In genomic region chr5:5755039-5755438, GRCm38 (mm10) we compare ENCODE assay signal across 8 mouse cellular contexts. TPM values are rescaled to one million over a fixed set of nuclear protein-coding genes. Genes with fewer than 3 reads are reported as not detected.
DNase-seq lines count a peak whose midpoint lies in the region; ATAC-seq and TF ChIP-seq lines count a peak whose summit lies in the region.

No protein-coding gene starts in this region.

- H3K4me3 ChIP-seq in intestine, embryonic 14.5 days (ENCODE audit: low read depth, low read length) = no peak overlapping the region
- H3K4me3 ChIP-seq in intestine, embryonic 16.5 days (ENCODE audit: low read length) = no peak overlapping the region
- H3K4me3 ChIP-seq in cortical plate, adult 2 months (ENCODE audit: insufficient read depth, low read length) = no peak overlapping the region
- no peak overlapping the region for H3K4me3 ChIP-seq in midbrain, embryonic 14.5 days (replicated peaks; ENCODE audit: low read depth, low read length)

- peak; percentile 88 for DNase-seq in intestine, embryonic 14.5 days (ENCODE audit: low spot score)
- peak; percentile 66 for DNase-seq in ZHBTc4 (ENCODE audit: low read depth, low spot score)
- DNase-seq in left cerebral cortex, postnatal 10 days (ENCODE audit: extremely low spot score in 1 of 2, low spot score in 2 of 2) = peak; percentile 48 to 55
- DNase-seq in midbrain, embryonic 14.5 days = peak; percentile 91
- peak; percentile 44 for DNase-seq in thymus, postnatal 0 days (ENCODE audit: low spot score)

- no peaks in the 10 kb centered on the region for H3K9me3 ChIP-seq in intestine, embryonic 14.5 days (ENCODE audit: control insufficient read depth, low read length)
- H3K9me3 ChIP-seq in intestine, embryonic 16.5 days (ENCODE audit: control insufficient read depth, low read length) = no peaks in the 10 kb centered on the region
- H3K9me3 ChIP-seq in midbrain, embryonic 14.5 days (ENCODE audit: control insufficient read depth, low read length) = no peaks in the 10 kb centered on the region

- H3K36me3 ChIP-seq in intestine, embryonic 14.5 days (ENCODE audit: control insufficient read depth, insufficient read depth, low read length) = no peaks in the 10 kb centered on the region
- no peaks in the 10 kb centered on the region for H3K36me3 ChIP-seq in intestine, embryonic 16.5 days (ENCODE audit: control insufficient read depth, insufficient read depth, low read length)
- H3K36me3 ChIP-seq in midbrain, embryonic 14.5 days (ENCODE audit: control insufficient read depth, insufficient read depth, low read length) = no peaks in the 10 kb centered on the region

- 2% methylated on average over 9 of the region's 9 CpGs for WGBS in intestine, embryonic 14.5 days
- WGBS in intestine, embryonic 16.5 days = 3% methylated on average over 9 of the region's 9 CpGs
- WGBS in midbrain, embryonic 14.5 days = 2% methylated on average over 9 of the region's 9 CpGs

- H3K9ac ChIP-seq in intestine, embryonic 14.5 days (ENCODE audit: low read length) = no peak overlapping the region
- no peak overlapping the region for H3K9ac ChIP-seq in intestine, embryonic 16.5 days (ENCODE audit: low read depth, low read length)
- H3K9ac ChIP-seq in midbrain, embryonic 14.5 days (replicated peaks; ENCODE audit: low read length) = no peak overlapping the region

- ATAC-seq in intestine, embryonic 14.5 days (replicated peaks; ENCODE audit: low FRiP score, low TSS enrichment, low read depth) = no peak; the same call in 1 of the 2 replicates
- ATAC-seq in intestine, embryonic 16.5 days = no peak
- ATAC-seq in granulocyte monocyte progenitor cell, adult 5-6 weeks (replicated peaks; ENCODE audit: poor library complexity, severe bottlenecking) = peak; percentile 68
- ATAC-seq in midbrain, embryonic 14.5 days (ENCODE audit: low FRiP score, low TSS enrichment) = no peak

- peak; percentile 77 for TF ChIP-seq CTCF in cortical plate, adult 2 months (IDR thresholded peaks at IDR 0.05; ENCODE audit: extremely low read depth, insufficient read depth, low read length)

- no peaks in the 10 kb centered on the region for H3K4me1 ChIP-seq in intestine, embryonic 14.5 days (replicated peaks; ENCODE audit: control insufficient read depth, insufficient read depth, low read length)
- no peaks in the 10 kb centered on the region for H3K4me1 ChIP-seq in intestine, embryonic 16.5 days (ENCODE audit: control insufficient read depth, insufficient read depth, low read length)
- H3K4me1 ChIP-seq in cortical plate, adult 2 months (ENCODE audit: control insufficient read depth, insufficient read depth, low read length) = no peaks in the 10 kb centered on the region
- no peaks in the 10 kb centered on the region for H3K4me1 ChIP-seq in midbrain, embryonic 14.5 days (ENCODE audit: control insufficient read depth, insufficient read depth, low read length)

- H3K27me3 ChIP-seq in intestine, embryonic 14.5 days (replicated peaks; ENCODE audit: control insufficient read depth, insufficient read depth, low read length) = no peaks in the 10 kb centered on the region
- H3K27me3 ChIP-seq in intestine, embryonic 16.5 days (replicated peaks; ENCODE audit: control insufficient read depth, insufficient read depth, low read length) = no peaks in the 10 kb centered on the region
- no peaks in the 10 kb centered on the region for H3K27me3 ChIP-seq in midbrain, embryonic 14.5 days (ENCODE audit: control insufficient read depth, insufficient read depth, low read length)

- no peak for TF ChIP-seq POLR2A in cortical plate, adult 2 months (IDR thresholded peaks at IDR 0.05; ENCODE audit: extremely low read depth, insufficient read depth, low read length)

- no peak overlapping the region for H3K27ac ChIP-seq in intestine, embryonic 14.5 days (ENCODE audit: low read depth)
- H3K27ac ChIP-seq in intestine, embryonic 16.5 days (ENCODE audit: low read length) = no peak overlapping the region
- no peak overlapping the region for H3K27ac ChIP-seq in cortical plate, adult 2 months (ENCODE audit: insufficient read depth, low read length)
- no peak overlapping the region for H3K27ac ChIP-seq in midbrain, embryonic 14.5 days (replicated peaks; ENCODE audit: low read depth, low read length)

- H3K4me2 ChIP-seq in intestine, embryonic 14.5 days (ENCODE audit: low read length) = no peak overlapping the region
- H3K4me2 ChIP-seq in intestine, embryonic 16.5 days (ENCODE audit: low read depth, low read length) = no peak overlapping the region
- H3K4me2 ChIP-seq in midbrain, embryonic 14.5 days (ENCODE audit: low read length) = no peak overlapping the region

- intact Hi-C loops in left cerebral cortex, postnatal 10 days (cut with DNase I) = no loop called here

RNA-seq across cellular contexts. Expression of gene Steap1, which starts 5.9 kb away (rescaled TPM):
- polyA plus RNA-seq in intestine, embryonic 14.5 days (2014; fragmentation: Nextera tagmentation; extraction: Ambion mirVana) = 6.1 and 6.8 TPM in 2 replicates
- 4.1 and 5.7 TPM in 2 replicates for polyA plus RNA-seq in intestine, embryonic 16.5 days (2015; fragmentation: Nextera tagmentation; extraction: Ambion mirVana)
- 0.26 and 0.31 TPM in 2 replicates for polyA plus RNA-seq in cortical plate, adult 2 months (2012; rRNA removed)
- total RNA-seq in granulocyte monocyte progenitor cell, adult 5-6 weeks (2014; fragmentation: Nextera tagmentation) = not detected in 2 replicates
- total RNA-seq in granulocyte monocyte progenitor cell, adult 5-6 weeks (2017) = not detected in 2 replicates
- under 1 TPM; 0.36 to 0.51 TPM for total RNA-seq in left cerebral cortex, postnatal 10 days (2021)
- polyA plus RNA-seq in midbrain, embryonic 14.5 days (2014; fragmentation: Nextera tagmentation; extraction: Ambion mirVana) = 0.59 and 0.68 TPM in 2 replicates
- polyA plus RNA-seq in thymus, postnatal 0 days (2015; fragmentation: Nextera tagmentation; extraction: Ambion mirVana) = 0.73 and 0.77 TPM in 2 replicates
